Mouse (Mus musculus): Measurements from ENCODE around the gene Rfc5.

DNA sequence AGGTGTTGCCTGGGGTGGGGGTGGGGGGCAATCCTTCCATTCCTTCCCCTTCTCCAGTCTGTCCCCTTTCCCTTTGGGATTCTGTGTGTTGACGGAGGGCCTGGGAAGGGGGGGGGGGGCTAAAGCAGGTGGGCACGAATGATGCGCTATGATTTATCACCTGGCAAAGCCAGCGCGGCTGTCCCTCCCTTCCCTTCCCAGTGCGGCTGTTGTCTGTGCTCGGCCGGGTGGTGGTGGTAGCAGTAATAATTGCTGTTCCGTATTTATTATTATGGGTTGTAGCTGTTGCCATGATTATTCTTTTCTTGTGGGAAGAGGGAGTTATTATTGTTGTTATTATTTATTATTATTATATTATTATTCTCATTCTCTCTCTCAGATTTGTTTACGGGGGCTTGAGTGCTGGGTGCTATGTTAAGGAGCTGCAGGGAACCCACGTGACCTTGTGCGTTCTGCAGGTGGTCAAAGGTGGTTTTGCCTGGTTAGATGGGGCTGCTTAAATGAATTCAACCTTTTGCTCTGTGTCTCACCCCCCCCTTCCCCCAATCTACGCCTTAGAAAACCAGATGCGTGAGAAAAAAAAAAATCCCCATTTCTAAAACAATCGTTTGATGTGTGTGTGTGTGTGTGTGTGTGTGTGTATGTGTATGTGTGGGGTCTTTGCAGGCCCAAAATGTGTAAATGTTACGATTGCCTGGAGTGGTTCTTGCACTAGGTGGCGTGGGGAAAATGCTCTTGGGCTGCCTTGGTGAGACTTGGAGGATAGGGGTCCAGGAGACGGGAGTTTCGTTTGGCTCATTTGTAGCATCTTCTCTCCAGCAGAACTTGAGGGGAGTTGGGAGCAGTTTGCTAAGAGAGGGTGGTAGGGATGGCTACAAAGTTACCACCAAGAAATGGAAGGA is 26.4 kb upstream of the Rfc5 start:
- TF ChIP-seq CTCF (IDR thresholded peaks at IDR 0.05; ENCODE audit: insufficient read depth, low read length) = no peak
- TF ChIP-seq POLR2A (IDR thresholded peaks at IDR 0.05; ENCODE audit: borderline replicate concordance, extremely low read depth, low read depth, low read length) = no peak

All from lung, adult 2 months (tissue).